Mouse (Mus musculus): ENCODE measurements around the gene Nxt2. TPM values are rescaled to one million over a fixed set of nuclear protein-coding genes. Genes with fewer than 3 reads are reported as not detected.
A peak's percentile ranks its signal among the peaks of the same experiment; 100 is the strongest.
"Not testable (repeated sequence)": the region's sequence is repeated elsewhere in the genome, so short reads cannot be mapped to it uniquely, and the experiment has no call there.

Gene Nxt2
- polyA plus RNA-seq, 1 experiment from 2014 or later, result 12.2 TPM

GRCm38 (mm10) chrX:142228769-142229158, 2.2 kb downstream of the Nxt2 start:
- Histone ChIP-seq H3K27me3 (no peaks in the 10 kb centered on the region), H3K9ac (replicated peaks) (no peak overlapping the region), H3K4me2 (peak overlapping the region; percentile 49), H3K27ac (no peak overlapping the region), H3K36me3 (no peaks in the 10 kb centered on the region), H3K9me3 (no peaks in the 10 kb centered on the region), H3K4me3 (replicated peaks) (peak overlapping the region; percentile 52), H3K4me1 (replicated peaks) (no peaks in the 10 kb centered on the region)
- no peak for ATAC-seq (ENCODE audit: insufficient number of reproducible peaks, insufficient read depth, low FRiP score, low TSS enrichment, low read depth)
- WGBS, result 47% methylated on average over 7 of the region's 7 CpGs

GRCm38 (mm10) chrX:142236146-142236545, 9.6 kb downstream of the Nxt2 start:
- not testable (repeated sequence) for ATAC-seq (ENCODE audit: insufficient number of reproducible peaks, insufficient read depth, low FRiP score, low TSS enrichment, low read depth)
- 90% methylated on average over 1 of the region's 1 CpGs for WGBS

GRCm38 (mm10) chrX:142237101-142237500, 10.5 kb downstream of the Nxt2 start:
- Histone ChIP-seq H3K27me3 (0 out of 2 replicates have a peak, but pooled peaks cover 6% of the 10 kb centered on the region), H3K4me1 (replicated peaks) (no peaks in the 10 kb centered on the region), H3K4me3 (replicated peaks) (no peak overlapping the region), H3K4me2 (no peak overlapping the region), H3K27ac (no peak overlapping the region), H3K9ac (replicated peaks) (no peak overlapping the region), H3K9me3 (no peaks in the 10 kb centered on the region), H3K36me3 (no peaks in the 10 kb centered on the region)
- no peak for ATAC-seq (ENCODE audit: insufficient number of reproducible peaks, insufficient read depth, low FRiP score, low TSS enrichment, low read depth)
- 63% methylated on average over 2 of the region's 2 CpGs for WGBS

More at GRCm38 (mm10) chrX:142236146-142236545, 9.6 kb downstream of the Nxt2 start:
- not testable (repeated sequence) for H3K27ac ChIP-seq; H3K4me2 ChIP-seq; H3K27me3 ChIP-seq; H3K36me3 ChIP-seq; H3K4me1 ChIP-seq (replicated peaks); H3K4me3 ChIP-seq (replicated peaks); H3K9me3 ChIP-seq; H3K9ac ChIP-seq (replicated peaks)

GRCm38 (mm10) chrX:142245682-142246327, 19.2 kb downstream of the Nxt2 start:
- H3K4me3 ChIP-seq (replicated peaks), result no peak overlapping the region
- no peak overlapping the region for H3K4me2 ChIP-seq
- 77% methylated on average over 5 of the region's 5 CpGs for WGBS
- no peaks in the 10 kb centered on the region for H3K9me3 ChIP-seq
- H3K36me3 ChIP-seq, result no peaks in the 10 kb centered on the region
- no peak for ATAC-seq (ENCODE audit: insufficient number of reproducible peaks, insufficient read depth, low FRiP score, low TSS enrichment, low read depth)
- peaks cover 16% of the 10 kb centered on the region for H3K27me3 ChIP-seq
- no peaks in the 10 kb centered on the region for H3K4me1 ChIP-seq (replicated peaks)
- no peak overlapping the region for H3K27ac ChIP-seq
- no peak overlapping the region for H3K9ac ChIP-seq (replicated peaks)

GRCm38 (mm10) chrX:142250008-142250736, 23.6 kb downstream of the Nxt2 start:
- WGBS, result 82% methylated on average over 7 of the region's 7 CpGs
- Histone ChIP-seq H3K27ac (no peak overlapping the region), H3K4me1 (replicated peaks) (no peaks in the 10 kb centered on the region), H3K9ac (replicated peaks) (no peak overlapping the region), H3K27me3 (peaks cover 7% of the 10 kb centered on the region), H3K9me3 (no peaks in the 10 kb centered on the region), H3K36me3 (no peaks in the 10 kb centered on the region), H3K4me2 (no peak overlapping the region), H3K4me3 (replicated peaks) (no peak overlapping the region)
- ATAC-seq (ENCODE audit: insufficient number of reproducible peaks, insufficient read depth, low FRiP score, low TSS enrichment, low read depth), result no peak

- no peak overlapping the region for H3K4me2 ChIP-seq
- H3K9me3 ChIP-seq, result no peaks in the 10 kb centered on the region
- no peaks in the 10 kb centered on the region for H3K36me3 ChIP-seq
- no peak overlapping the region for H3K4me3 ChIP-seq (replicated peaks)
- WGBS, result 71% methylated on average over 3 of the region's 3 CpGs
- no peak overlapping the region for H3K27ac ChIP-seq
- H3K27me3 ChIP-seq, result peaks cover 21% of the 10 kb centered on the region
- H3K4me1 ChIP-seq (replicated peaks), result no peaks in the 10 kb centered on the region
- ATAC-seq (ENCODE audit: insufficient number of reproducible peaks, insufficient read depth, low FRiP score, low TSS enrichment, low read depth), result no peak
- no peak overlapping the region for H3K9ac ChIP-seq (replicated peaks)
Measured at GRCm38 (mm10) chrX:142276031-142276430, 49.5 kb downstream of the Nxt2 start.

GRCm38 (mm10) chrX:142276573-142276972, 50.0 kb downstream of the Nxt2 start:
- H3K36me3 ChIP-seq, result no peaks in the 10 kb centered on the region
- H3K9me3 ChIP-seq, result no peaks in the 10 kb centered on the region
- H3K27ac ChIP-seq, result no peak overlapping the region
- WGBS, result 53% methylated on average over 3 of the region's 3 CpGs
- H3K4me3 ChIP-seq (replicated peaks), result no peak overlapping the region
- no peaks in the 10 kb centered on the region for H3K4me1 ChIP-seq (replicated peaks)
- H3K9ac ChIP-seq (replicated peaks), result no peak overlapping the region
- no peak overlapping the region for H3K4me2 ChIP-seq
- ATAC-seq (ENCODE audit: insufficient number of reproducible peaks, insufficient read depth, low FRiP score, low TSS enrichment, low read depth), result no peak
- peaks cover 25% of the 10 kb centered on the region for H3K27me3 ChIP-seq

- 46% methylated on average over 5 of the region's 5 CpGs for WGBS
- Histone ChIP-seq H3K4me2 (no peak overlapping the region), H3K9ac (replicated peaks) (no peak overlapping the region), H3K27me3 (peaks cover 25% of the 10 kb centered on the region), H3K27ac (no peak overlapping the region), H3K4me3 (replicated peaks) (no peak overlapping the region), H3K4me1 (replicated peaks) (no peaks in the 10 kb centered on the region), H3K36me3 (no peaks in the 10 kb centered on the region), H3K9me3 (no peaks in the 10 kb centered on the region)
- ATAC-seq (ENCODE audit: insufficient number of reproducible peaks, insufficient read depth, low FRiP score, low TSS enrichment, low read depth), result no peak
Measured at GRCm38 (mm10) chrX:142285905-142286304, 59.3 kb downstream of the Nxt2 start.

Other genes starting within 250 kb of the Nxt2 start
- not detected in 2 replicates for gene Gucy2f, start 29.8 kb upstream of the Nxt2 start, polyA plus RNA-seq (2016; fragmentation: Nextera tagmentation; extraction: Ambion mirVana)
- gene Kcne1l, start 79.5 kb downstream of the Nxt2 start, polyA plus RNA-seq (2016; fragmentation: Nextera tagmentation; extraction: Ambion mirVana), result 30.4 and 32.4 TPM in 2 replicates
- 11.7 and 12.4 TPM in 2 replicates for gene Acsl4, start 163.8 kb downstream of the Nxt2 start, polyA plus RNA-seq (2016; fragmentation: Nextera tagmentation; extraction: Ambion mirVana)